Mouse (Mus musculus) liver, embryonic 11.5 days (tissue): ENCODE measurements around the gene Aoc3. TPM values are rescaled to one million over a fixed set of nuclear protein-coding genes. Genes with fewer than 3 reads are reported as not detected.

Experiments used
- ATAC-seq: fragments of 200-750 bp; cut with Nextera tagmentation; replicated peaks from 2 replicates; pipeline ENCODE4 v1.8.0; 2017; ENCODE audit warnings: moderate number of reproducible peaks, mild to moderate bottlenecking, moderate TSS enrichment, moderate library complexity; ENCODE audit not compliant: low FRiP score
- DNase-seq: peaks from one replicate; pipeline ENCODE4 v3.0.0-alpha.2; 2017; ENCODE audit warnings: low spot score
- H3K27ac ChIP-seq: fragments of 300-500 bp; sonication (generic); 2 replicates; pipeline ENCODE4 v1.5.1; 2014; ENCODE audit warnings: mild to moderate bottlenecking, low read depth, low read length, control low read depth
- H3K27me3 ChIP-seq: fragments of 300-500 bp; sonication (generic); replicated peaks from 2 replicates; pipeline ENCODE4 v1.6.1; 2014; ENCODE audit warnings: low read length, mixed read lengths; ENCODE audit not compliant: control insufficient read depth, insufficient read depth
- H3K36me3 ChIP-seq: fragments of 300-500 bp; sonication (generic); 2 replicates; pipeline ENCODE4 v1.6.1; 2014; ENCODE audit warnings: mild to moderate bottlenecking, low read length, moderate library complexity, mixed read lengths; ENCODE audit not compliant: control insufficient read depth, insufficient read depth
- H3K4me1 ChIP-seq: fragments of 300-500 bp; sonication (generic); replicated peaks from 2 replicates; pipeline ENCODE4 v1.6.1; 2014; ENCODE audit warnings: low read length, mixed read lengths; ENCODE audit not compliant: control insufficient read depth, insufficient read depth
- H3K4me2 ChIP-seq: fragments of 300-500 bp; sonication (generic); 2 replicates; pipeline ENCODE4 v1.6.1; 2014; ENCODE audit warnings: mild to moderate bottlenecking, control low read depth, moderate library complexity
- H3K4me3 ChIP-seq: fragments of 300-500 bp; sonication (generic); 2 replicates; pipeline ENCODE4 v1.5.1; 2014; ENCODE audit warnings: low read depth, low read length, control low read depth
- H3K9ac ChIP-seq: fragments of 300-500 bp; sonication (generic); 2 replicates; pipeline ENCODE4 v1.6.1; 2014; ENCODE audit warnings: low read depth, low read length, control low read depth
- H3K9me3 ChIP-seq: fragments of 300-500 bp; sonication (generic); 2 replicates; pipeline ENCODE4 v1.6.1; 2016; ENCODE audit warnings: low read length, inconsistent platforms, mixed read lengths; ENCODE audit not compliant: control insufficient read depth
- WGBS: fragments of 180-500 bp; shearing (Covaris S2); extraction: QIAGEN DNeasy Blood & Tissue Kit; methylation state at CpG from one replicate; pipeline ENCODE4 v1.1.7; 2014; 5-methylcytosine and 5-hydroxymethylcytosine counted together
- polyA plus RNA-seq: library from polyadenylated mRNA; unstranded; fragments of >200 nt; fragmentation: Nextera tagmentation; extraction: Ambion mirVana; gene quantifications from 2 replicates; pipeline ENCODE4 v1.2.1, GENCODE M21; 2014

Aoc3 gene
- polyA plus RNA-seq, 1 experiment from 2014 or later = not detected

DNA sequence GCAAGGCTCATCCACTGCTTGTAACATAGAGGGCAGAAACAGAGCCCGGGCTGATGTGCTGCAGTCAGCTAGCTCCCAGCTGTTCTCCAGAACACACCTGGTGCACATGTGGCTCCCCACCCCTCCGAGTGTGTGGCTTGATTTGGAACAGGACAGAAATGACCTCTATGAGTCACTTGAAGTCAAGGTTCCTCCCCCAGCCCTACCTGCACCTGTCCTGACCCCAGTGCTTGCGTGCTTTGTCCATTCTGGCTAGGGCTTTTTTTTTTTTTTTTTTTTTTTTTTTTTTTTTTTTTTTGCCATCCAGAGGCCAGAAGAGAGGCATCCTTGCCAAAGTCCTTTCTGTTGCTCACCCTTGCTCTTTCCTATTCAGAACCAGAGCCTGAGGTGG lies 21.3 kb downstream of the Aoc3 start:
- Histone ChIP-seq H3K27me3 (no peaks in the 10 kb centered on the region; the same call in 1 of the 2 replicates), H3K9ac (no peak overlapping the region), H3K4me1 (peaks cover 3% of the 10 kb centered on the region; the same call in 1 of the 2 replicates), H3K4me3 (no peak overlapping the region), H3K9me3 (no peaks in the 10 kb centered on the region), H3K4me2 (no peak overlapping the region), H3K27ac (no peak overlapping the region), H3K36me3 (no peaks in the 10 kb centered on the region)
- WGBS = 60% methylated on average over 3 of the region's 3 CpGs
- DNase-seq (no peak), ATAC-seq (no peak)

GRCm38 (mm10) chr11:101353436-101353835 lies 23.0 kb downstream of the Aoc3 start:
- DNase-seq (no peak), ATAC-seq (no peak)
- Histone ChIP-seq H3K27me3 (no peaks in the 10 kb centered on the region; the same call in 1 of the 2 replicates), H3K27ac (no peak overlapping the region), H3K4me3 (no peak overlapping the region), H3K9ac (no peak overlapping the region), H3K9me3 (no peaks in the 10 kb centered on the region), H3K4me2 (no peak overlapping the region), H3K4me1 (peaks cover 3% of the 10 kb centered on the region; the same call in 1 of the 2 replicates), H3K36me3 (no peaks in the 10 kb centered on the region)
- 84% methylated on average over 12 of the region's 12 CpGs for WGBS

DNA sequence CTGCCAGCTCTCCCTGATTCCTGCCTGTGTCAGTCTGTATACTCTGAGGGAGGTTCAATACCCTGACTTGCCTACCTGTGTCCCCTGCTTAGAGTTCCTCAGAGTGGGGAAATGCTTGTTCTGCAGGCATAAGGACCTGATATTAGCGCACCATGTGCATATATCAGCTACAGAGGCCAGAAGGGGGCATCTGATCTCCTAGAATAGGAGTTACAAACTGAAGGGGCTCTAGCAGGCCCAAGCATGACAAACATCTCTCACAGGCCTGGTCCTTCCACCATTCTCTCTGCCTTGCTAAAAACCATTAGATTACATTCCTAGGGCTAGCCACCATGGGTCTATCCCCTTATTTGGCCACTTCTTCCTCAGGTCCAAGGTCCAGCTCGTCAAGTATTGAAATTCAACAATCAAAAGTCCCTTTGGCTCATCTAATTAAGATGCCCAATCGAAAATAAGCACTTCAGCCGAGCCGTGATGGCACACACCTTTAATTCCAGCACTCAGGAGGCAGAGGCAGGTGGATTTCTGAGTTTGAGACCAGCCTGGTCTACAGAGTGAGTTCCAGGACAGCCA lies 24.1 kb downstream of the Aoc3 start:
- ATAC-seq = no peak
- H3K27ac ChIP-seq = no peak overlapping the region
- H3K36me3 ChIP-seq = no peaks in the 10 kb centered on the region
- H3K9me3 ChIP-seq = no peaks in the 10 kb centered on the region
- WGBS = 79% methylated on average over 5 of the region's 5 CpGs
- no peaks in the 10 kb centered on the region; the same call in 1 of the 2 replicates for H3K27me3 ChIP-seq
- H3K4me1 ChIP-seq = peaks cover 3% of the 10 kb centered on the region; the same call in 1 of the 2 replicates
- H3K4me3 ChIP-seq = no peak overlapping the region
- no peak overlapping the region for H3K4me2 ChIP-seq
- no peak overlapping the region for H3K9ac ChIP-seq
- DNase-seq = no peak

GRCm38 (mm10) chr11:101355916-101356315 lies 25.5 kb downstream of the Aoc3 start:
- Histone ChIP-seq H3K9ac (no peak overlapping the region), H3K4me1 (peaks cover 3% of the 10 kb centered on the region; the same call in 1 of the 2 replicates), H3K9me3 (no peaks in the 10 kb centered on the region), H3K4me3 (no peak overlapping the region), H3K36me3 (no peaks in the 10 kb centered on the region), H3K27me3 (no peaks in the 10 kb centered on the region; the same call in 1 of the 2 replicates), H3K27ac (no peak overlapping the region), H3K4me2 (no peak overlapping the region)
- ATAC-seq (no peak), DNase-seq (no peak)
- WGBS = 81% methylated on average over 2 of the region's 2 CpGs

GRCm38 (mm10) chr11:101357505-101358182 lies 27.2 kb downstream of the Aoc3 start:
- WGBS = 61% methylated on average over 3 of the region's 3 CpGs
- Histone ChIP-seq H3K27me3 (no peaks in the 10 kb centered on the region; the same call in 1 of the 2 replicates), H3K9ac (no peak overlapping the region), H3K4me3 (no peak overlapping the region), H3K4me2 (no peak overlapping the region), H3K27ac (no peak overlapping the region), H3K4me1 (peaks cover 3% of the 10 kb centered on the region; the same call in 1 of the 2 replicates), H3K36me3 (no peaks in the 10 kb centered on the region), H3K9me3 (no peaks in the 10 kb centered on the region)
- DNase-seq = no peak
- no peak for ATAC-seq

DNA sequence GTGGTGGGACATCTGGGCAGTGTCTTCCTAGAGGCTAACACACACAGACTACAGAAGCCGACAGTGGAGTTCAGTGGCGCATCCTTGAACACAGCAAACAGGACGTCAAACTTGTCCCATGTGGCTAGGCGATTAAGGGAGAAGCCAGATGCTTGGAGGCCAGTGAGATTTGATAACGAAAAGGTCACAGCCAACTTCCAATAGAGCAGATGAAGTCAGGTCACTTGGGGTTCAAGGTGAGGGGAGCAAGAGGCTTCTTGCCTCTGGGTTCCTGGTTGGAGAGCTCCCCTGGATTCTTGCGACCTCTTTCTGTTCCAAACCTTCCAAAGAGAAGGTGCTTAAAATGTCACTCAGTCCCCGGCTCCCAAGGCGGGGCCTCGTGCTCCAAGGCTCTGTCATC lies 29.4 kb downstream of the Aoc3 start:
- Histone ChIP-seq H3K4me1 (peaks cover 4% of the 10 kb centered on the region), H3K9me3 (no peaks in the 10 kb centered on the region), H3K36me3 (no peaks in the 10 kb centered on the region), H3K27me3 (no peaks in the 10 kb centered on the region), H3K4me2 (no peak overlapping the region), H3K9ac (no peak overlapping the region), H3K4me3 (no peak overlapping the region), H3K27ac (peak overlapping the region; percentile 55; the same call in 1 of the 2 replicates)
- DNase-seq (no peak), ATAC-seq (no peak)
- 71% methylated on average over 9 of the region's 9 CpGs for WGBS

DNA sequence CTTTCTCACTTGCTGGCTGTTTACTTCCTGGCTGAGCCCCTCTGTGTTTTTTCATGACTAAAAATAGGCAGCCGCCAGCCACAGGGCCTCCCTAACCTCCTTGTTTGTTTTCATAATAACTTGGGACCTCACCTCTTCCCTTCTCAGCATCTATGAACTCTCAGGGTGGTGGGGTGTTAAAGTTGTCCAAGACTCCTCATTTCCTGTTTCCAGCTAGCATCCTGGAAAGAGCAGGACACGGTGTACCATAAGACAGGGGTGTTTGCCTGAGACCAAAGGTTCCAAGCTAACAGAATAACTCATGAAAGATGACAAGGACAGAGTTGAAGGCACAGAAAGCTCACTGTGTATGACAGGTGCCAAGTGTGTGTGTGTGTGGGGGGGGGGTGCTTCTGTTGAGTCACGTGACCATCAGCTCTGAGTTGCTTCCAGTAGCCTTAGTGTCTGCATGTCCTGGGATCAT lies 30.3 kb downstream of the Aoc3 start:
- Histone ChIP-seq H3K4me3 (no peak overlapping the region), H3K27me3 (no peaks in the 10 kb centered on the region), H3K4me2 (no peak overlapping the region), H3K4me1 (peaks cover 4% of the 10 kb centered on the region), H3K9me3 (no peaks in the 10 kb centered on the region), H3K9ac (no peak overlapping the region), H3K27ac (0 out of 2 replicates have a peak overlapping the region, but pooled peaks have one; percentile 55), H3K36me3 (no peaks in the 10 kb centered on the region)
- WGBS = 52% methylated on average over 3 of the region's 3 CpGs
- DNase-seq (no peak), ATAC-seq (no peak)

- Histone ChIP-seq H3K4me2 (no peak overlapping the region), H3K27me3 (no peaks in the 10 kb centered on the region), H3K4me1 (peaks cover 4% of the 10 kb centered on the region; the same call in 1 of the 2 replicates), H3K27ac (no peak overlapping the region), H3K36me3 (no peaks in the 10 kb centered on the region), H3K9ac (no peak overlapping the region), H3K4me3 (no peak overlapping the region), H3K9me3 (no peaks in the 10 kb centered on the region)
- DNase-seq (no peak), ATAC-seq (peak; percentile 68)
- 10% methylated on average over 5 of the region's 5 CpGs for WGBS
Measured at GRCm38 (mm10) chr11:101364531-101364931, 34.1 kb downstream of the Aoc3 start.
